Mouse (Mus musculus): ENCODE data around the gene Cadm1.

Gene Cadm1

GRCm38 (mm10) chr9:47825668-47826067 lies 295.7 kb downstream of the Cadm1 start:
- no peak for DNase-seq

GRCm38 (mm10) chr9:47828762-47829161 lies 298.8 kb downstream of the Cadm1 start:
- DNase-seq = peak; percentile 64

GRCm38 (mm10) chr9:47829204-47829603 lies 299.2 kb downstream of the Cadm1 start:
- no peak for DNase-seq

GRCm38 (mm10) chr9:47829846-47830245 lies 299.9 kb downstream of the Cadm1 start:
- DNase-seq = no peak

- DNase-seq = no peak
These were observed 301.4 kb downstream of the Cadm1 start for GRCm38 (mm10) chr9:47831412-47831811.

- no peak for DNase-seq
These were observed 308.2 kb downstream of the Cadm1 start for GRCm38 (mm10) chr9:47838170-47838569.

GRCm38 (mm10) chr9:47838890-47839691 lies 309.1 kb downstream of the Cadm1 start:
- no peak for DNase-seq

GRCm38 (mm10) chr9:47839692-47840025 lies 309.7 kb downstream of the Cadm1 start:
- DNase-seq = no peak

GRCm38 (mm10) chr9:47843328-47843727 lies 313.4 kb downstream of the Cadm1 start:
- no peak for DNase-seq

GRCm38 (mm10) chr9:47846275-47846674 lies 316.3 kb downstream of the Cadm1 start:
- DNase-seq = no peak

- no peak for DNase-seq
These were observed 317.0 kb downstream of the Cadm1 start for GRCm38 (mm10) chr9:47846926-47847325.

- DNase-seq = no peak
These were observed 317.8 kb downstream of the Cadm1 start for GRCm38 (mm10) chr9:47847797-47848196.

GRCm38 (mm10) chr9:47848745-47849144 lies 318.8 kb downstream of the Cadm1 start:
- DNase-seq = no peak

- peak; percentile 66 for DNase-seq
These were observed 326.3 kb downstream of the Cadm1 start for GRCm38 (mm10) chr9:47856311-47856710.

- DNase-seq = peak; percentile 58
These were observed 327.3 kb downstream of the Cadm1 start for GRCm38 (mm10) chr9:47857235-47857634.

GRCm38 (mm10) chr9:47858134-47858533 lies 328.2 kb downstream of the Cadm1 start:
- no peak for DNase-seq

- DNase-seq = no peak
These were observed 328.9 kb downstream of the Cadm1 start for GRCm38 (mm10) chr9:47858778-47859395.

GRCm38 (mm10) chr9:47860994-47861393 lies 331.0 kb downstream of the Cadm1 start:
- no peak for DNase-seq

- no peak for DNase-seq
These were observed 331.8 kb downstream of the Cadm1 start for GRCm38 (mm10) chr9:47861783-47862182.

- peak; percentile 15 for DNase-seq
These were observed 336.0 kb downstream of the Cadm1 start for GRCm38 (mm10) chr9:47866001-47866400.

GRCm38 (mm10) chr9:47867474-47867873 lies 337.5 kb downstream of the Cadm1 start:
- no peak for DNase-seq

GRCm38 (mm10) chr9:47869661-47870060 lies 339.7 kb downstream of the Cadm1 start:
- DNase-seq = no peak

- DNase-seq = no peak
These were observed 346.7 kb downstream of the Cadm1 start for GRCm38 (mm10) chr9:47876557-47877206.

GRCm38 (mm10) chr9:47880171-47880570 lies 350.2 kb downstream of the Cadm1 start:
- DNase-seq = no peak
